Mouse (Mus musculus): ENCODE results near the gene Cdipt. TPM values are rescaled to one million over a fixed set of nuclear protein-coding genes. Genes with fewer than 3 reads are reported as not detected.

Cdipt gene
- total and polyA plus RNA-seq, 3 experiments = 98.4 to 151 TPM; not detected in 1

DNA sequence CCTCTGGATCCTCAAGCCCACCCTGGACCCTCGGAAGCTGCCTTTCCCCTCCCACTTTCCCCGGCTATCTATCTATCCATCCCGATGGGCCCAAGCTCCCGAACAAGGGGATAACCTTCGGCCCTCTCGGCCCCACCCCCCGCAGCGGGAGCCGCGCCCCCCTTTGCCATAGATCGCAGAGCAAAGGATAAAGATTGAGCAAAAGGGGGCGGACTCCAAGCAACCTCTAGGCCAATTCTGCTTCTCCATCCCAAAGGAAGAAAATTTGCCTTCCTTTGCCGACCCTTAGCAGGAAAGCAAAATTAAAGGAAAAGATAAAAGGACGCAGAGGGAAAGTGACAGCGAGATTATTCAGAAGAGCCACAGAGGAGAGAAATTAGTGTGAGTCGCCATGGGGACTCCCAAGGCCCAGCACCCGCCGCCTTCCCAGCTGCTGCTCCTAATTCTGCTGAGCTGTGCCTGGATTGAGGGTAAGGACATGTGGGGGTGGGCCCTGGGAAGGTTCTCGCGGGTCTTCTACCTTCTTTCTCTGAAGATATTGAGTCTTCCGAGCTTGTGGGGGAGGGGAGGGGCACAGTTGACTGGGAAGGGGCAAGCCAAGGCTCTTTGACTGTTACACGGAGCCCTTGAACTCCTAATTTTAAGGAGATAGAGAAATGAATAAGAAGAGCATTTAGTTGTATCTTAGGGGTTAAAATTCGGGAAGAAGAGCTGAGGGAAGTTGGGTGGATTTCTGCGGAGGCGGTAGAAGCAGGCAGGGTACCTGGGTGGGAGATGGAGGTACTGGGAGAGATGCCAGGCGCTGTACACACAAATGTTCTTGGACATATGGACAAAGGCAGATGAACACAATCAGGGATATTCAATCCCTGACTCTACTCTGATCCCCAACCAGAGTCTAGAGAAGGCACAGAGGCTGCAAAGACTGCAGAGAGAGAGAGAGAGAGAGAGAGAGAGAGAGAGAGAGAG lies 24.8 kb upstream of the Cdipt start:
- Histone ChIP-seq H3K4me1 (ENCODE audit: control insufficient read depth in 1 of 2, insufficient read depth in 2 of 2, low read length in 2 of 2) (peaks cover 0 to 9% of the 10 kb centered on the region in 2 experiments; a peak in 2 of 4 replicates), H3K9me3 (replicated peaks; ENCODE audit: insufficient read depth, low read length) (no peaks in the 10 kb centered on the region), H3K4me3 (ENCODE audit: control insufficient read depth in 1 of 2, insufficient read depth in 1 of 2, low read depth in 2 of 2, low read length in 2 of 2) (no peak overlapping the region), H3K79me2 (ENCODE audit: control insufficient read depth, insufficient read depth, low read length, poor library complexity) (no peaks in the 10 kb centered on the region), H3K27me3 (ENCODE audit: control insufficient read depth in 1 of 2, insufficient read depth in 2 of 2, low read length in 2 of 2) (no peaks in the 10 kb centered on the region), H3K36me3 (ENCODE audit: control insufficient read depth in 1 of 2, insufficient read depth in 2 of 2, low read length in 2 of 2) (no peaks in the 10 kb centered on the region), H3K9ac (ENCODE audit: control insufficient read depth, low read depth, low read length, poor library complexity, severe bottlenecking) (no peak overlapping the region), H3K27ac (ENCODE audit: control insufficient read depth, low read depth, low read length) (no peak overlapping the region)
- TF ChIP-seq EP300 (IDR thresholded peaks at IDR 0.05; ENCODE audit: low read depth in 1 of 2, low read length in 2 of 2) (no peak), ZNF384 (IDR thresholded peaks at IDR 0.05; ENCODE audit: low read depth, low read length) (no peak), ZKSCAN1 (IDR thresholded peaks at IDR 0.05; ENCODE audit: low read depth, low read length) (no peak), MEF2A (IDR thresholded peaks at IDR 0.05; ENCODE audit: extremely low read depth, insufficient replicate concordance, low read depth, low read length, poor library complexity, severe bottlenecking) (no peak), KAT2A (conservative IDR thresholded peaks at IDR 0.05; ENCODE audit: low read depth, low read length) (no peak), ETS1 (IDR thresholded peaks at IDR 0.05; ENCODE audit: low read depth, low read length) (no peak)
- no peak for DNase-seq (ENCODE audit: low read depth, low spot score)

DNA sequence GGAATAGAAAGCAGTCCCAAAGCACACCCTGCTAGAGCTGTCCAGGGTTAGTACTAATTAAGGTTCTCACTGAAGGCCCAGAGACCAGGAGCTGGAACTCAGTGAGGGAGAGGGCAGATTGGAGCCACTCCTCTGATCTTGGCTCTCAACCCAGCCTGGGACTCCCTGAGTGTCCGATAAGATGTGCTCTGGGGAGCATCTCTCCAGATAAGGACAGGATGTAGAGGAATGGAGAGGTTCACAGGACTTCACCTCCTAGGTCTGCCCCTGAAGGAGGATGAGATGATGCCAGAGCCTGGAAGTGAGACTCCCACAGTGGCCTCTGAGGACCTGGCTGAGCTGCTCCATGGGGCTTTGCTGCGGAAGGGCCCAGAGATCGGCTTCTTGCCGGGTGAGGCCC lies 24.0 kb upstream of the Cdipt start:
- Histone ChIP-seq H3K4me3 (ENCODE audit: control insufficient read depth in 1 of 2, insufficient read depth in 1 of 2, low read depth in 2 of 2, low read length in 2 of 2) (no peak overlapping the region), H3K27ac (ENCODE audit: control insufficient read depth, low read depth, low read length) (no peak overlapping the region), H3K4me1 (ENCODE audit: control insufficient read depth in 1 of 2, insufficient read depth in 2 of 2, low read length in 2 of 2) (peaks cover 0 to 9% of the 10 kb centered on the region in 2 experiments; a peak in 2 of 4 replicates), H3K27me3 (ENCODE audit: control insufficient read depth in 1 of 2, insufficient read depth in 2 of 2, low read length in 2 of 2) (no peaks in the 10 kb centered on the region), H3K79me2 (ENCODE audit: control insufficient read depth, insufficient read depth, low read length, poor library complexity) (no peaks in the 10 kb centered on the region), H3K36me3 (ENCODE audit: control insufficient read depth in 1 of 2, insufficient read depth in 2 of 2, low read length in 2 of 2) (no peaks in the 10 kb centered on the region), H3K9me3 (replicated peaks; ENCODE audit: insufficient read depth, low read length) (no peaks in the 10 kb centered on the region), H3K9ac (ENCODE audit: control insufficient read depth, low read depth, low read length, poor library complexity, severe bottlenecking) (no peak overlapping the region)
- no peak for TF ChIP-seq ZMIZ1 (IDR thresholded peaks at IDR 0.05; ENCODE audit: low read depth, low read length)
- TF ChIP-seq ZNF384 (IDR thresholded peaks at IDR 0.05; ENCODE audit: low read depth, low read length) = no peak
- no peak for TF ChIP-seq ELF1 (IDR thresholded peaks at IDR 0.05; ENCODE audit: low read depth, low read length)
- TF ChIP-seq NELFE (IDR thresholded peaks at IDR 0.05; ENCODE audit: low read depth, low read length) = no peak
- no peak for TF ChIP-seq POLR2A (IDR thresholded peaks at IDR 0.05; ENCODE audit: control insufficient read depth in 1 of 2, insufficient read depth in 1 of 2, low read depth in 1 of 2, low read length in 2 of 2, poor library complexity in 1 of 2)
- TF ChIP-seq TBP (IDR thresholded peaks at IDR 0.05; ENCODE audit: low read depth, low read length) = no peak
- TF ChIP-seq SMC3 (IDR thresholded peaks at IDR 0.05; ENCODE audit: low read depth, low read length) = no peak
- no peak for TF ChIP-seq BHLHE40 (IDR thresholded peaks at IDR 0.05; ENCODE audit: borderline replicate concordance, low read depth, low read length)
- TF ChIP-seq CHD2 (IDR thresholded peaks at IDR 0.05; ENCODE audit: low read length) = no peak
- no peak for DNase-seq (ENCODE audit: low read depth, low spot score)
